Mouse (Mus musculus): ENCODE data around the gene Lrrc41. TPM values are rescaled to one million over a fixed set of nuclear protein-coding genes. Genes with fewer than 3 reads are reported as not detected.

Gene Lrrc41
- polyA plus RNA-seq, 1 experiment = 122 TPM

- Histone ChIP-seq H3K27ac (ENCODE audit: control insufficient read depth, insufficient read depth, low read depth, low read length) (no peak overlapping the region), H3K27me3 (ENCODE audit: control insufficient read depth, insufficient read depth, low read length) (no peaks in the 10 kb centered on the region), H3K4me1 (ENCODE audit: control insufficient read depth, insufficient read depth, low read length) (no peaks in the 10 kb centered on the region), H3K4me3 (ENCODE audit: control insufficient read depth, low read depth, low read length) (peak overlapping the region; percentile 28), H3K36me3 (ENCODE audit: control insufficient read depth, insufficient read depth, low read length) (no peaks in the 10 kb centered on the region)
- TF ChIP-seq POLR2A (IDR thresholded peaks at IDR 0.05; ENCODE audit: control insufficient read depth, low read depth, low read length) = no peak
- no peak for TF ChIP-seq CTCF (IDR thresholded peaks at IDR 0.05; ENCODE audit: control insufficient read depth, insufficient read depth, insufficient replicate concordance, low read depth, low read length)
Observed at GRCm38 (mm10) chr4:116048130-116048920, 26.7 kb upstream of the Lrrc41 start.

GRCm38 (mm10) chr4:116049211-116049610 is 25.9 kb upstream of the Lrrc41 start:
- Histone ChIP-seq H3K4me1 (ENCODE audit: control insufficient read depth, insufficient read depth, low read length) (no peaks in the 10 kb centered on the region), H3K36me3 (ENCODE audit: control insufficient read depth, insufficient read depth, low read length) (no peaks in the 10 kb centered on the region), H3K4me3 (ENCODE audit: control insufficient read depth, low read depth, low read length) (no peak overlapping the region), H3K27me3 (ENCODE audit: control insufficient read depth, insufficient read depth, low read length) (no peaks in the 10 kb centered on the region), H3K27ac (ENCODE audit: control insufficient read depth, insufficient read depth, low read depth, low read length) (no peak overlapping the region)
- TF ChIP-seq CTCF (IDR thresholded peaks at IDR 0.05; ENCODE audit: control insufficient read depth, insufficient read depth, insufficient replicate concordance, low read depth, low read length) = no peak
- TF ChIP-seq POLR2A (IDR thresholded peaks at IDR 0.05; ENCODE audit: control insufficient read depth, low read depth, low read length) = no peak

GRCm38 (mm10) chr4:116052526-116053293 is 22.4 kb upstream of the Lrrc41 start:
- Histone ChIP-seq H3K36me3 (ENCODE audit: control insufficient read depth, insufficient read depth, low read length) (no peaks in the 10 kb centered on the region), H3K27ac (ENCODE audit: control insufficient read depth, insufficient read depth, low read depth, low read length) (peak overlapping the region; percentile 84), H3K4me1 (ENCODE audit: control insufficient read depth, insufficient read depth, low read length) (no peaks in the 10 kb centered on the region), H3K27me3 (ENCODE audit: control insufficient read depth, insufficient read depth, low read length) (no peaks in the 10 kb centered on the region), H3K4me3 (ENCODE audit: control insufficient read depth, low read depth, low read length) (peak overlapping the region; percentile 91)
- no peak for TF ChIP-seq POLR2A (IDR thresholded peaks at IDR 0.05; ENCODE audit: control insufficient read depth, low read depth, low read length)
- no peak for TF ChIP-seq CTCF (IDR thresholded peaks at IDR 0.05; ENCODE audit: control insufficient read depth, insufficient read depth, insufficient replicate concordance, low read depth, low read length)

- H3K4me3 ChIP-seq (ENCODE audit: control insufficient read depth, low read depth, low read length) = peak within 1 kb of the TSS; percentile 91
- H3K36me3 ChIP-seq (ENCODE audit: control insufficient read depth, insufficient read depth, low read length) = no peaks in the 10 kb centered on the region
- H3K4me1 ChIP-seq (ENCODE audit: control insufficient read depth, insufficient read depth, low read length) = no peaks in the 10 kb centered on the region
- H3K27ac ChIP-seq (ENCODE audit: control insufficient read depth, insufficient read depth, low read depth, low read length) = peak within 1 kb of the TSS; percentile 84
- TF ChIP-seq CTCF (IDR thresholded peaks at IDR 0.05; ENCODE audit: control insufficient read depth, insufficient read depth, insufficient replicate concordance, low read depth, low read length) (no peak), POLR2A (IDR thresholded peaks at IDR 0.05; ENCODE audit: control insufficient read depth, low read depth, low read length) (peak; percentile 86)
- H3K27me3 ChIP-seq (ENCODE audit: control insufficient read depth, insufficient read depth, low read length) = no peaks in the 10 kb centered on the region
Observed at GRCm38 (mm10) chr4:116053399-116053961, 21.6 kb upstream of the Lrrc41 start, which contains the start of gene Nsun4. Nsun4 (minus strand) TSS chr4:116053876.

GRCm38 (mm10) chr4:116057559-116057958 is 17.5 kb upstream of the Lrrc41 start:
- Histone ChIP-seq H3K27ac (ENCODE audit: control insufficient read depth, insufficient read depth, low read depth, low read length) (no peak overlapping the region), H3K4me1 (ENCODE audit: control insufficient read depth, insufficient read depth, low read length) (peaks cover 2% of the 10 kb centered on the region), H3K27me3 (ENCODE audit: control insufficient read depth, insufficient read depth, low read length) (no peaks in the 10 kb centered on the region), H3K36me3 (ENCODE audit: control insufficient read depth, insufficient read depth, low read length) (no peaks in the 10 kb centered on the region), H3K4me3 (ENCODE audit: control insufficient read depth, low read depth, low read length) (no peak overlapping the region)
- TF ChIP-seq POLR2A (IDR thresholded peaks at IDR 0.05; ENCODE audit: control insufficient read depth, low read depth, low read length) = no peak
- TF ChIP-seq CTCF (IDR thresholded peaks at IDR 0.05; ENCODE audit: control insufficient read depth, insufficient read depth, insufficient replicate concordance, low read depth, low read length) = no peak

GRCm38 (mm10) chr4:116059012-116059726 is 15.9 kb upstream of the Lrrc41 start:
- no peak overlapping the region for H3K27ac ChIP-seq (ENCODE audit: control insufficient read depth, insufficient read depth, low read depth, low read length)
- no peak overlapping the region for H3K4me3 ChIP-seq (ENCODE audit: control insufficient read depth, low read depth, low read length)
- no peaks in the 10 kb centered on the region for H3K27me3 ChIP-seq (ENCODE audit: control insufficient read depth, insufficient read depth, low read length)
- H3K4me1 ChIP-seq (ENCODE audit: control insufficient read depth, insufficient read depth, low read length) = peaks cover 2% of the 10 kb centered on the region
- TF ChIP-seq POLR2A (IDR thresholded peaks at IDR 0.05; ENCODE audit: control insufficient read depth, low read depth, low read length) (no peak), CTCF (IDR thresholded peaks at IDR 0.05; ENCODE audit: control insufficient read depth, insufficient read depth, insufficient replicate concordance, low read depth, low read length) (no peak)
- no peaks in the 10 kb centered on the region for H3K36me3 ChIP-seq (ENCODE audit: control insufficient read depth, insufficient read depth, low read length)

Measured in testis, adult 2 months (tissue).